Mouse (Mus musculus): ENCODE results near the gene Bmp10. TPM values are rescaled to one million over a fixed set of nuclear protein-coding genes. Genes with fewer than 3 reads are reported as not detected.

Gene Bmp10
- polyA plus RNA-seq (2017; shearing (Covaris generic)): not detected

GRCm38 (mm10) chr6:87428487-87429044 is at the start of gene Bmp10:
TSS of gene Bmp10 (plus strand) at chr6:87428994.

GRCm38 (mm10) chr6:87388877-87389276 is 39.9 kb upstream of the Bmp10 start, which contains the start of gene Gkn3:
TSS of gene Gkn3 (minus strand) at chr6:87388935.

Other genes starting within 250 kb of the Bmp10 start
- gene Antxr1, start 93.2 kb upstream of the Bmp10 start, polyA plus RNA-seq (2017; shearing (Covaris generic)): 0.21 TPM
- gene Gkn1, start 78.1 kb upstream of the Bmp10 start, polyA plus RNA-seq (2017; shearing (Covaris generic)): not detected
- gene Gkn2, start 55.6 kb upstream of the Bmp10 start, polyA plus RNA-seq (2017; shearing (Covaris generic)): not detected
- not detected for gene Gkn3, start 40.1 kb upstream of the Bmp10 start, polyA plus RNA-seq (2017; shearing (Covaris generic))
- gene Arhgap25, start 104.3 kb downstream of the Bmp10 start, polyA plus RNA-seq (2017; shearing (Covaris generic)): 183 TPM
- gene Prokr1, start 161.7 kb downstream of the Bmp10 start, polyA plus RNA-seq (2017; shearing (Covaris generic)): 0.13 TPM
- gene Aplf, start 243.2 kb downstream of the Bmp10 start, polyA plus RNA-seq (2017; shearing (Covaris generic)): 6.6 TPM